Mouse (Mus musculus) olfactory bulb, adult 2 months (tissue): ENCODE data around the gene Rgs6.

Experiments used
- CTCF ChIP-seq: fragments of 200-500 bp; IDR thresholded peaks from 2 replicates; pipeline ENCODE4 v1.5.1; 2012; ENCODE audit warnings: low read depth, mild to moderate bottlenecking, low read length, moderate library complexity; ENCODE audit not compliant: insufficient read depth
- POLR2A ChIP-seq: fragments of 200-500 bp; IDR thresholded peaks from 2 replicates; pipeline ENCODE4 v1.6.1; 2012; ENCODE audit warnings: mild to moderate bottlenecking, low read depth, low read length, moderate library complexity; ENCODE audit not compliant: insufficient read depth

GRCm38 (mm10) chr12:83055690-83056089, 467.6 kb downstream of the Rgs6 start:
- TF ChIP-seq CTCF (no peak), POLR2A (no peak)
